Mouse (Mus musculus) cerebellum, postnatal 14 days (tissue): ENCODE data around the gene Rgs1.

Experiments
- DNase-seq, 2 experiments: peaks; one replicate each; pipeline ENCODE4 v3.0.0; 2021; ENCODE audit warnings: mixed read lengths in 2 of 2

Rgs1 gene

GRCm38 (mm10) chr1:144248923-144249322 lies at the start of gene Rgs1:
TSS of gene Rgs1 (minus strand) at chr1:144249242.
- DNase-seq = no peak

GRCm38 (mm10) chr1:144283020-144284014 lies 34.3 kb upstream of the Rgs1 start:
- DNase-seq = no peak

GRCm38 (mm10) chr1:144280056-144280455 lies 31.0 kb upstream of the Rgs1 start:
- DNase-seq = no peak

- DNase-seq = no peak
Observed at GRCm38 (mm10) chr1:144272991-144273390, 23.9 kb upstream of the Rgs1 start.

GRCm38 (mm10) chr1:144269112-144269511 lies 20.1 kb upstream of the Rgs1 start:
- no peak for DNase-seq

- DNase-seq = no peak
Observed at GRCm38 (mm10) chr1:144267471-144268470, 18.7 kb upstream of the Rgs1 start.

- DNase-seq = no peak
Observed at GRCm38 (mm10) chr1:144264000-144264399, 15.0 kb upstream of the Rgs1 start.

GRCm38 (mm10) chr1:144262008-144262407 lies 13.0 kb upstream of the Rgs1 start:
- no peak for DNase-seq

GRCm38 (mm10) chr1:144258779-144259178 lies 9.7 kb upstream of the Rgs1 start:
- DNase-seq = no peak

- no peak for DNase-seq
Observed at GRCm38 (mm10) chr1:144256556-144257331, 7.7 kb upstream of the Rgs1 start.

- no peak for DNase-seq
Observed at GRCm38 (mm10) chr1:144248206-144248605, 836 bp downstream of the Rgs1 start.

- DNase-seq = no peak
Observed at GRCm38 (mm10) chr1:144247382-144247781, 1.7 kb downstream of the Rgs1 start.

- peak; percentile 10 to 14 for DNase-seq
Observed at GRCm38 (mm10) chr1:144243511-144243910, 5.5 kb downstream of the Rgs1 start.

GRCm38 (mm10) chr1:144239195-144239594 lies 9.8 kb downstream of the Rgs1 start:
- DNase-seq = no peak

- DNase-seq = no peak
Observed at GRCm38 (mm10) chr1:144215230-144215629, 33.8 kb downstream of the Rgs1 start.

GRCm38 (mm10) chr1:144210912-144211311 lies 38.1 kb downstream of the Rgs1 start:
- no peak for DNase-seq

GRCm38 (mm10) chr1:144206281-144207061 lies 42.6 kb downstream of the Rgs1 start:
- no peak for DNase-seq

- no peak for DNase-seq
Observed at GRCm38 (mm10) chr1:144204766-144205165, 44.3 kb downstream of the Rgs1 start.

- no peak for DNase-seq
Observed at GRCm38 (mm10) chr1:144202939-144203338, 46.1 kb downstream of the Rgs1 start.

- DNase-seq = no peak
Observed at GRCm38 (mm10) chr1:144200496-144200895, 48.5 kb downstream of the Rgs1 start.

GRCm38 (mm10) chr1:144199538-144199937 lies 49.5 kb downstream of the Rgs1 start:
- DNase-seq = no peak
